Mouse (Mus musculus): Measurements from ENCODE around the gene Wdr74. TPM values are rescaled to one million over a fixed set of nuclear protein-coding genes. Genes with fewer than 3 reads are reported as not detected.

Gene Wdr74
- total RNA-seq, 2 experiments from 2014 or later: 18.3 to 61.9 TPM

DNA sequence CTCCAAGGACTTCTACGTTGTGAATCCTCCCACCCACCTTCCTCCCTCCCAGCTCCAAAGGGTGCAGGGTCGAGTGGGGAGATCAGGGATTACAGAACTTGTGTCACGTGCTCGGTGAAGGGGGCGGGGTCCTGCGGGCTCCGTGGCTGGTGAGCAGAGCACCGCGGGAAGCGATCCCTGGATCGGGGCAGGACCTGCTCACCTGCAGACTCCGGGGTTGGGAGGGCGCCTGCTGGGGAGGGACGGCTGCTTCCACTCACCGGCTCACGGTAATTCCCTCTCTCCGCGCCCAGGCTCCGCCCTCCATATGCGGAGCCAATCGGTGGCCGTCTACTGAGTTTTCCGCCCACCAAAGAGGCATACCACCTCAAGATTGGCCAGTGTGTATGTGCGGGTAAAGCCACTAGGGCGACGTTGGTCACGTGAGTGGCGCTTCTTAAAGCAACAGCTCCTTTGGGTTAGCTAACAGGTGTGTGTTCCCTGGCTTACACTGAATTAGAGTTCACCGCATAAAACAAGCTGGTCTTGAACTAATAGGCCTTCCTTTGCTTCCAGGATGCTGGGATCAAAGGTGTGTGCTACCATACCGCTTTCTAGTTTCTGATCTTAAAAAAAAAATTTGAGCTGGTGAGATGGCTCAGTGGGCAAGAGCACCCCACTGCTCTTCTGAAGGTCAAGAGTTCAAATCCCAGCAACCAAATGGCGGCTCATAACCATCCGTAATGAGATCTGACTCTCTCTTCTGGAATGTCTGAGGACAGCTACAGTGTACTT, 50.6 kb downstream of the Wdr74 start, which contains the start of gene Taf6l:
TSS of gene Taf6l (minus strand) at position 410 of the 774 bp plus-strand sequence.
- ATAC-seq (replicated peaks; ENCODE audit: low FRiP score, poor library complexity, severe bottlenecking): peak; percentile 99

DNA sequence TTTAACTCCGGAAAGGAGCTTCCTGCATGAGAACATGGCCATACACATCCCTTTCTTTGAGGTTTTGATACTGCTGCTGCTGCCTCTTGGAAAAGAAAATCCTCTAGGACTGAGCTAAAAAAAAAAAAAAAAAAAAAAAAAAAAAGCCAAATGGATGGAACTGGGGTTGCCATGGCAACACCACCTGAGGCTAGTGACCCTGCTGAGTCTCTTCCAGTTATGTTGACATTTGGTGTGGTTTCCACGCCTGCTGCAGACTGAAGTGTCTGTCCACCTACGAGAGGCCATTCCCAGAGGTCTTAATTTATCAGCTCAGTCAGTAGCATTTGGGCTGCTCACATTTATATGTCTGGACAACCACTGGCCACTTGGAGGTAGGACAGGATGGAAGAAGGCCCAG, 52.9 kb downstream of the Wdr74 start:
- ATAC-seq (replicated peaks; ENCODE audit: low FRiP score, poor library complexity, severe bottlenecking): no peak

DNA sequence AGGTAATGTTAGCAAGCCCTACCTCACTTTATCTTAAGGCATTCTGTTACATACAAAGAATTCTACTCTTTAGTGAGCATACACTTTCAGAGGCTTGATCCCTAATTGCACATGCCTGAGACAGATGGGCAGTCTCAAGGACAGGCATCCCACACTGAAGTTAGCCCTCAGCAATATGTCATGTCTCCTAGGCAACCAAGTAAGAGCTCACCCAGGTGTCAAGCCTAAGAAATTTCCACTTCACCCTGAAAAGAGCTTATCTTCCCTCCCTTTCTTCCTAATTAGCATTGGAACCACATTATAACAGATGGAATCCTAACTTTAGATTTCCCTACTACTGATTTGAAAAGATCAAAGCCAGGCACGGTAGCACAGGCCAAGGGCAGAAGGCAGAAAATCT, 53.5 kb downstream of the Wdr74 start:
- ATAC-seq (replicated peaks; ENCODE audit: low FRiP score, poor library complexity, severe bottlenecking): no peak

DNA sequence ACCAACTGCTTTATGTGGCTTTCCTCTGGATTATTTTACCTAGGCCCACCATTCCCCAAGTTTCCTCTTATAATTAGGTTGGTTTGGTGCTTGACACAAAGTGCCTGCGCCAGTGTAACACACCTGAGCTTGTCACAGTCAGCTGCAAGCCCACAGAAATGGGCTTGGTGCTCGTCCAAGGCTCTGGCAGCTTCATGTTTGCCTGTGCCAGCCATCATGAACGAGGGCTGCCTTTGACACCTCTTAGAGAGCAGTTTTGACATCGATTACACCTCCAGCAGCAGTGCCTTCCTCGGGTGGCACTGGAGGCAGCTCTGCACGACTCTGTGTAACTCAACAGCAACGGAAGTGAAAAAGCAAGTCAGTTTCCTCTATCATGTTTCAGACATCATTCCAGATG, 54.5 kb downstream of the Wdr74 start:
- ATAC-seq (replicated peaks; ENCODE audit: low FRiP score, poor library complexity, severe bottlenecking): no peak

Other genes starting within 250 kb of the Wdr74 start
Only the 30 nearest of the 32 such genes appear.
- gene Slc22a8, start 144.6 kb upstream of the Wdr74 start, total RNA-seq (2015; ENCODE audit: low replicate concordance): not detected in 2 replicates
- not detected in 2 replicates for gene Slc22a8, start 144.6 kb upstream of the Wdr74 start, total RNA-seq (2017; ENCODE audit: low replicate concordance)
- not detected in 2 replicates for gene Slc22a6, start 117.8 kb upstream of the Wdr74 start, total RNA-seq (2015; ENCODE audit: low replicate concordance)
- not detected in 2 replicates for gene Slc22a6, start 117.8 kb upstream of the Wdr74 start, total RNA-seq (2017; ENCODE audit: low replicate concordance)
- not detected in 2 replicates for gene Chrm1, start 72.0 kb upstream of the Wdr74 start, total RNA-seq (2015; ENCODE audit: low replicate concordance)
- gene Chrm1, start 72.0 kb upstream of the Wdr74 start, total RNA-seq (2017; ENCODE audit: low replicate concordance): under 0.01 TPM in 1 of 2 replicates, not detected in the other
- 150 and 218 TPM in 2 replicates for gene Slc3a2, start 12.5 kb upstream of the Wdr74 start, total RNA-seq (2015; ENCODE audit: low replicate concordance)
- gene Slc3a2, start 12.5 kb upstream of the Wdr74 start, total RNA-seq (2017; ENCODE audit: low replicate concordance): 337 and 409 TPM in 2 replicates
- gene 1700092M07Rik, start 4.9 kb downstream of the Wdr74 start, total RNA-seq (2015; ENCODE audit: low replicate concordance): not detected in 2 replicates
- gene 1700092M07Rik, start 4.9 kb downstream of the Wdr74 start, total RNA-seq (2017; ENCODE audit: low replicate concordance): not detected in 2 replicates
- gene Stx5a, start 5.6 kb downstream of the Wdr74 start, total RNA-seq (2015; ENCODE audit: low replicate concordance): 105 and 119 TPM in 2 replicates
- 161 and 226 TPM in 2 replicates for gene Stx5a, start 5.6 kb downstream of the Wdr74 start, total RNA-seq (2017; ENCODE audit: low replicate concordance)
- 135 and 146 TPM in 2 replicates for gene Nxf1, start 21.2 kb downstream of the Wdr74 start, total RNA-seq (2015; ENCODE audit: low replicate concordance)
- 35.0 and 81.7 TPM in 2 replicates for gene Nxf1, start 21.2 kb downstream of the Wdr74 start, total RNA-seq (2017; ENCODE audit: low replicate concordance)
- 9.4 and 11.0 TPM in 2 replicates for gene Tmem223, start 35.2 kb downstream of the Wdr74 start, total RNA-seq (2015; ENCODE audit: low replicate concordance)
- 3.1 and 6.8 TPM in 2 replicates for gene Tmem223, start 35.2 kb downstream of the Wdr74 start, total RNA-seq (2017; ENCODE audit: low replicate concordance)
- gene Tmem179b, start 38.6 kb downstream of the Wdr74 start, total RNA-seq (2015; ENCODE audit: low replicate concordance): 55.1 and 59.6 TPM in 2 replicates
- 24.3 and 37.4 TPM in 2 replicates for gene Tmem179b, start 38.6 kb downstream of the Wdr74 start, total RNA-seq (2017; ENCODE audit: low replicate concordance)
- 1.2 and 5.9 TPM in 2 replicates for gene Taf6l, start 50.6 kb downstream of the Wdr74 start, total RNA-seq (2015; ENCODE audit: low replicate concordance)
- gene Taf6l, start 50.6 kb downstream of the Wdr74 start, total RNA-seq (2017; ENCODE audit: low replicate concordance): 1.0 and 9.5 TPM in 2 replicates
- gene Polr2g, start 62.8 kb downstream of the Wdr74 start, total RNA-seq (2015; ENCODE audit: low replicate concordance): 21.5 and 23.0 TPM in 2 replicates
- 9.9 and 20.1 TPM in 2 replicates for gene Polr2g, start 62.8 kb downstream of the Wdr74 start, total RNA-seq (2017; ENCODE audit: low replicate concordance)
- gene Zbtb3, start 66.7 kb downstream of the Wdr74 start, total RNA-seq (2015; ENCODE audit: low replicate concordance): 0.42 TPM in 1 of 2 replicates, not detected in the other
- 0.60 TPM in 1 of 2 replicates, not detected in the other for gene Zbtb3, start 66.7 kb downstream of the Wdr74 start, total RNA-seq (2017; ENCODE audit: low replicate concordance)
- gene Ttc9c, start 83.5 kb downstream of the Wdr74 start, total RNA-seq (2015; ENCODE audit: low replicate concordance): 10.0 and 13.6 TPM in 2 replicates
- 13.8 and 20.1 TPM in 2 replicates for gene Ttc9c, start 83.5 kb downstream of the Wdr74 start, total RNA-seq (2017; ENCODE audit: low replicate concordance)
- 14.4 and 27.4 TPM in 2 replicates for gene Hnrnpul2, start 84.2 kb downstream of the Wdr74 start, total RNA-seq (2015; ENCODE audit: low replicate concordance)
- gene Hnrnpul2, start 84.2 kb downstream of the Wdr74 start, total RNA-seq (2017; ENCODE audit: low replicate concordance): 42.6 and 58.0 TPM in 2 replicates
- 4.2 TPM in 1 of 2 replicates, not detected in the other for gene AC129217.1, start 93.9 kb downstream of the Wdr74 start, total RNA-seq (2015; ENCODE audit: low replicate concordance)
- gene AC129217.1, start 93.9 kb downstream of the Wdr74 start, total RNA-seq (2017; ENCODE audit: low replicate concordance): 14.8 TPM in 1 of 2 replicates, not detected in the other
- gene Bscl2, start 101.6 kb downstream of the Wdr74 start, total RNA-seq (2015; ENCODE audit: low replicate concordance): 28.8 and 40.3 TPM in 2 replicates
- 12.7 and 16.4 TPM in 2 replicates for gene Bscl2, start 101.6 kb downstream of the Wdr74 start, total RNA-seq (2017; ENCODE audit: low replicate concordance)
- not detected in 2 replicates for gene Gng3, start 103.4 kb downstream of the Wdr74 start, total RNA-seq (2015; ENCODE audit: low replicate concordance)
- gene Gng3, start 103.4 kb downstream of the Wdr74 start, total RNA-seq (2017; ENCODE audit: low replicate concordance): 0.56 TPM in 1 of 2 replicates, not detected in the other
- not detected in 2 replicates for gene Lrrn4cl, start 114.9 kb downstream of the Wdr74 start, total RNA-seq (2015; ENCODE audit: low replicate concordance)
- not detected in 2 replicates for gene Lrrn4cl, start 114.9 kb downstream of the Wdr74 start, total RNA-seq (2017; ENCODE audit: low replicate concordance)
- gene Ubxn1, start 135.7 kb downstream of the Wdr74 start, total RNA-seq (2015; ENCODE audit: low replicate concordance): 18.6 and 20.6 TPM in 2 replicates
- gene Ubxn1, start 135.7 kb downstream of the Wdr74 start, total RNA-seq (2017; ENCODE audit: low replicate concordance): 43.0 and 65.7 TPM in 2 replicates
- 1.5 and 8.4 TPM in 2 replicates for gene Uqcc3, start 145.1 kb downstream of the Wdr74 start, total RNA-seq (2015; ENCODE audit: low replicate concordance)
- gene Uqcc3, start 145.1 kb downstream of the Wdr74 start, total RNA-seq (2017; ENCODE audit: low replicate concordance): 11.8 and 12.3 TPM in 2 replicates
- gene Lbhd1, start 147.9 kb downstream of the Wdr74 start, total RNA-seq (2015; ENCODE audit: low replicate concordance): 24.2 and 24.4 TPM in 2 replicates
- 6.0 and 23.1 TPM in 2 replicates for gene Lbhd1, start 147.9 kb downstream of the Wdr74 start, total RNA-seq (2017; ENCODE audit: low replicate concordance)
- not detected in 2 replicates for gene Gm49403, start 148.1 kb downstream of the Wdr74 start, total RNA-seq (2015; ENCODE audit: low replicate concordance)
- not detected in 2 replicates for gene Gm49403, start 148.1 kb downstream of the Wdr74 start, total RNA-seq (2017; ENCODE audit: low replicate concordance)
- gene 1810009A15Rik, start 153.0 kb downstream of the Wdr74 start, total RNA-seq (2015; ENCODE audit: low replicate concordance): 14.6 and 21.3 TPM in 2 replicates
- 13.5 and 23.3 TPM in 2 replicates for gene 1810009A15Rik, start 153.0 kb downstream of the Wdr74 start, total RNA-seq (2017; ENCODE audit: low replicate concordance)
- gene Gm49416, start 153.1 kb downstream of the Wdr74 start, total RNA-seq (2015; ENCODE audit: low replicate concordance): not detected in 2 replicates
- not detected in 2 replicates for gene Gm49416, start 153.1 kb downstream of the Wdr74 start, total RNA-seq (2017; ENCODE audit: low replicate concordance)
- 2.3 and 7.1 TPM in 2 replicates for gene Ints5, start 157.2 kb downstream of the Wdr74 start, total RNA-seq (2015; ENCODE audit: low replicate concordance)
- gene Ints5, start 157.2 kb downstream of the Wdr74 start, total RNA-seq (2017; ENCODE audit: low replicate concordance): 4.7 and 5.4 TPM in 2 replicates
- 12.7 and 20.9 TPM in 2 replicates for gene Ganab, start 162.2 kb downstream of the Wdr74 start, total RNA-seq (2015; ENCODE audit: low replicate concordance)
- 19.5 and 20.4 TPM in 2 replicates for gene Ganab, start 162.2 kb downstream of the Wdr74 start, total RNA-seq (2017; ENCODE audit: low replicate concordance)
- 12.5 and 14.2 TPM in 2 replicates for gene B3gat3, start 184.5 kb downstream of the Wdr74 start, total RNA-seq (2015; ENCODE audit: low replicate concordance)
- gene B3gat3, start 184.5 kb downstream of the Wdr74 start, total RNA-seq (2017; ENCODE audit: low replicate concordance): 11.1 and 12.4 TPM in 2 replicates
- 1.2 TPM in 1 of 2 replicates, not detected in the other for gene Rom1, start 193.5 kb downstream of the Wdr74 start, total RNA-seq (2015; ENCODE audit: low replicate concordance)
- 1.7 and 3.0 TPM in 2 replicates for gene Rom1, start 193.5 kb downstream of the Wdr74 start, total RNA-seq (2017; ENCODE audit: low replicate concordance)
- gene Eml3, start 193.7 kb downstream of the Wdr74 start, total RNA-seq (2015; ENCODE audit: low replicate concordance): 1.7 and 4.8 TPM in 2 replicates
- 6.3 and 8.3 TPM in 2 replicates for gene Eml3, start 193.7 kb downstream of the Wdr74 start, total RNA-seq (2017; ENCODE audit: low replicate concordance)
- 16.9 and 22.8 TPM in 2 replicates for gene Mta2, start 206.0 kb downstream of the Wdr74 start, total RNA-seq (2015; ENCODE audit: low replicate concordance)
- 39.5 and 54.4 TPM in 2 replicates for gene Mta2, start 206.0 kb downstream of the Wdr74 start, total RNA-seq (2017; ENCODE audit: low replicate concordance)